Mouse (Mus musculus): ENCODE measurements around the gene Rab25.

Gene Rab25

GRCm38 (mm10) chr3:88503881-88504746 is 44.0 kb downstream of the Rab25 start:
- no peak for DNase-seq (ENCODE audit: low read depth, low spot score)

- no peak for DNase-seq (ENCODE audit: low read depth, low spot score)
These were observed 44.6 kb downstream of the Rab25 start for GRCm38 (mm10) chr3:88503505-88503863.

- DNase-seq (ENCODE audit: low read depth, low spot score), result peak; percentile 80
These were observed 45.2 kb downstream of the Rab25 start for GRCm38 (mm10) chr3:88502641-88503504.

- no peak for DNase-seq (ENCODE audit: low read depth, low spot score)
These were observed 46.0 kb downstream of the Rab25 start for GRCm38 (mm10) chr3:88502031-88502571.

GRCm38 (mm10) chr3:88501366-88502030 is 46.6 kb downstream of the Rab25 start:
- DNase-seq (ENCODE audit: low read depth, low spot score), result no peak

GRCm38 (mm10) chr3:88500655-88501365 is 47.3 kb downstream of the Rab25 start:
- no peak for DNase-seq (ENCODE audit: low read depth, low spot score)

- DNase-seq (ENCODE audit: low read depth, low spot score), result no peak
These were observed 48.0 kb downstream of the Rab25 start for GRCm38 (mm10) chr3:88500087-88500486.

- no peak for DNase-seq (ENCODE audit: low read depth, low spot score)
These were observed 48.5 kb downstream of the Rab25 start for GRCm38 (mm10) chr3:88499580-88499979.

- no peak for DNase-seq (ENCODE audit: low read depth, low spot score)
These were observed 52.2 kb downstream of the Rab25 start for GRCm38 (mm10) chr3:88495741-88496415.

- no peak for DNase-seq (ENCODE audit: low read depth, low spot score)
These were observed 53.1 kb downstream of the Rab25 start for GRCm38 (mm10) chr3:88494836-88495628.

- no peak for DNase-seq (ENCODE audit: low read depth, low spot score)
These were observed 54.2 kb downstream of the Rab25 start for GRCm38 (mm10) chr3:88493706-88494582.

Data from ES-CJ7 (cell line).